Mouse (Mus musculus) gastrocnemius, adult 2 months (tissue): ENCODE measurements around the gene H2-M10.6. TPM values are rescaled to one million over a fixed set of nuclear protein-coding genes. Genes with fewer than 3 reads are reported as not detected.

Experiments
- DNase-seq: peaks from one replicate; pipeline ENCODE4 v3.0.0; 2022
- H3K27ac ChIP-seq: fragments of 200-600 bp; 2 replicates; pipeline ENCODE4 v1.8.1; 2022; ENCODE audit warnings: mild to moderate bottlenecking
- H3K4me3 ChIP-seq: fragments of 200-600 bp; 2 replicates; pipeline ENCODE4 v1.8.1; 2022; ENCODE audit warnings: mild to moderate bottlenecking, moderate library complexity
- CTCF ChIP-seq: fragments of 200-600 bp; IDR thresholded peaks from 2 replicates; pipeline ENCODE4 v1.8.1; 2022; ENCODE audit warnings: antibody characterized with exemption, mild to moderate bottlenecking, moderate library complexity
- intact Hi-C: fragments of 180-260 bp; cut with DNase I; formaldehyde crosslinking; loops from one replicate; pipeline ENCODE4 v1.15.1; 2025
- total RNA-seq, 2 experiments: library from RNA; stranded (reverse); gene quantifications; 2 replicates each; pipeline ENCODE4 v1.2.3; 2021

The H2-M10.6 gene
- total RNA-seq, 2 experiments from 2014 or later, result not detected

- intact Hi-C loops, result no loop called here
Measured at GRCm38 (mm10) chr17:36849992-36850391, 38.0 kb downstream of the H2-M10.6 start.

GRCm38 (mm10) chr17:36851200-36851599 is 39.2 kb downstream of the H2-M10.6 start:
- H3K4me3 ChIP-seq, result no peak overlapping the region
- no peak for TF ChIP-seq CTCF
- intact Hi-C loops, result no loop called here
- DNase-seq, result no peak
- no peak overlapping the region for H3K27ac ChIP-seq

More at GRCm38 (mm10) chr17:36849992-36850391, 38.0 kb downstream of the H2-M10.6 start:
- H3K4me3 ChIP-seq, result no peak overlapping the region
- TF ChIP-seq CTCF, result no peak
- no peak for DNase-seq
- H3K27ac ChIP-seq, result no peak overlapping the region

- DNase-seq, result no peak
- Histone ChIP-seq H3K27ac (no peak overlapping the region), H3K4me3 (no peak overlapping the region)
- no peak for TF ChIP-seq CTCF
- intact Hi-C loops, result no loop called here
Measured at GRCm38 (mm10) chr17:36851627-36852026, 39.7 kb downstream of the H2-M10.6 start.

GRCm38 (mm10) chr17:36855484-36855883 is 43.5 kb downstream of the H2-M10.6 start:
- DNase-seq, result no peak
- TF ChIP-seq CTCF, result no peak
- intact Hi-C loops, result no loop called here
- no peak overlapping the region for H3K27ac ChIP-seq
- H3K4me3 ChIP-seq, result no peak overlapping the region

- intact Hi-C loops, result no loop called here
- no peak for DNase-seq
Measured at GRCm38 (mm10) chr17:36856236-36856635, 44.3 kb downstream of the H2-M10.6 start.

GRCm38 (mm10) chr17:36858181-36858580 is 46.2 kb downstream of the H2-M10.6 start:
- TF ChIP-seq CTCF, result no peak
- no peak for DNase-seq
- Histone ChIP-seq H3K27ac (no peak overlapping the region), H3K4me3 (no peak overlapping the region)
- intact Hi-C loops, result no loop called here

More at GRCm38 (mm10) chr17:36856236-36856635, 44.3 kb downstream of the H2-M10.6 start:
- no peak for TF ChIP-seq CTCF
- Histone ChIP-seq H3K27ac (no peak overlapping the region), H3K4me3 (no peak overlapping the region)

GRCm38 (mm10) chr17:36861680-36862079 is 49.7 kb downstream of the H2-M10.6 start:
- intact Hi-C loops, result no loop called here
- TF ChIP-seq CTCF, result no peak
- DNase-seq, result no peak
- Histone ChIP-seq H3K4me3 (no peak overlapping the region), H3K27ac (no peak overlapping the region)

Other genes starting within 250 kb of the H2-M10.6 start
- gene H2-M9, start 169.5 kb upstream of the H2-M10.6 start, total RNA-seq, result not detected
- not detected for gene H2-M1, start 140.0 kb upstream of the H2-M10.6 start, total RNA-seq
- gene H2-M10.5, start 39.3 kb upstream of the H2-M10.6 start, total RNA-seq, result not detected
- 10 to 100 TPM; 18.9 to 23.5 TPM for gene Trim26, start 25.0 kb downstream of the H2-M10.6 start, total RNA-seq
- not detected for gene Trim15, start 55.0 kb downstream of the H2-M10.6 start, total RNA-seq
- not detected for gene Trim10, start 57.4 kb downstream of the H2-M10.6 start, total RNA-seq
- gene Trim40, start 78.0 kb downstream of the H2-M10.6 start, total RNA-seq, result not detected
- gene Trim31, start 85.9 kb downstream of the H2-M10.6 start, total RNA-seq, result not detected
- under 1 TPM; 0.14 to 0.33 TPM for gene Rnf39, start 130.7 kb downstream of the H2-M10.6 start, total RNA-seq
- gene Ppp1r11, start 139.6 kb downstream of the H2-M10.6 start, total RNA-seq, result 10 to 100 TPM; 52.2 to 57.7 TPM
- gene Znrd1, start 146.4 kb downstream of the H2-M10.6 start, total RNA-seq, result 10 to 100 TPM; 17.7 to 23.6 TPM
- 10 to 100 TPM; 18.2 to 22.4 TPM for gene Znrd1as, start 146.4 kb downstream of the H2-M10.6 start, total RNA-seq
- gene 2410137M14Rik, start 169.1 kb downstream of the H2-M10.6 start, total RNA-seq, result under 1 TPM in 1 of 2 experiments, not detected in 1; 0.45 TPM
- gene H2-M5, start 177.4 kb downstream of the H2-M10.6 start, total RNA-seq, result under 1 TPM in 1 of 2 experiments, not detected in 1; 0.10 TPM
- gene Zfp57, start 189.0 kb downstream of the H2-M10.6 start, total RNA-seq, result 1 to 10 TPM in 1 of 2 experiments, under 1 TPM in 1; 0.23 to 1.3 TPM
- gene Mog, start 211.2 kb downstream of the H2-M10.6 start, total RNA-seq, result not detected
- gene Gabbr1, start 233.8 kb downstream of the H2-M10.6 start, total RNA-seq, result 1 to 10 TPM; 8.5 to 9.1 TPM